Mouse (Mus musculus) c-Kit-negative CD71-positive TER-119-positive erythroid progenitor cells, embryonic 14.5 days (primary cell): Measurements from ENCODE around the gene Pacsin2.

ENCODE experiments used
- DNase-seq: peaks from one replicate; pipeline ENCODE4 v3.0.0-alpha.2; 2013; ENCODE audit warnings: low read depth, low spot score

Pacsin2 gene

DNA sequence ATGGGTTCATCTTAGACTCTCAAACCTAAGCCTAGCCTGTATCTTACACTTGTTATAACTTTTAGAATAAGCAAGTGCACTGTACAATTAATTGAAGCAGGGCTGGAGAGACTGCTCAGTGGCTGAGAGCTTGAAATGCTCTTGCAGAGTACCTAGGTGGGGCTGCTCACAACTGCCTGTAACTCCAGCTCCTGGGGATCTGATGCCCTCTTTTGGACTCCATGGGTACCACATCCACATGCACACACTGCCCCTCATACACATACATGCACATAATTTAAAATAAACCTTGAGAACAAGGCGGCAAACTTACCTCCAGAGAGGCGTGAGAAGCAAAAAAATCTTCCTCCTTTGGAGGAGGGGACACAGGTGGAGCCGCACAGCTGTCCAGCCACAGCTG, 132.0 kb downstream of the Pacsin2 start:
- DNase-seq, result no peak

DNA sequence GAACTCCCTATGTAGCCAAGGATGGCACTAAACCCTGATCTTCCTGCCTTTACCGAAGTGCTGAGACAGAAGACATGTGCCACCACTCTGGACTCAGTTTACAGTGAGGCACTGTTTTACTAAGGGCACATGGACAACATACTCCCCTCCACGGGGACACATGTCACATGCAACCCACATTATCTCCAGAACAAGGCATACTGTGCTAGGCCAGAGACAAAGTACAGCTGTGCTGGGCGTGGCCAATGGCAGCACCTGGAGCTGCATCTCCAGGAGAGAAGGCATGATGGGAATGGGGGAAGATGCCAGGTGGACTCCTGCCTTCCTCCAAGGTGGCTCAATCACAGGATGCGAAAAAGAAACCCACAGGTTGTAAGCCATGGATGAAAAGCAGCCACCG, 135.5 kb downstream of the Pacsin2 start:
- DNase-seq, result no peak
